Mouse (Mus musculus) liver, postnatal 0 days (tissue): Measurements from ENCODE around the gene Mlycd.
A peak's percentile ranks its signal among the peaks of the same experiment; 100 is the strongest.

Source experiments
- CTCF ChIP-seq: sonication (generic); IDR thresholded peaks from 2 replicates; pipeline ENCODE4 v1.5.1; 2016; ENCODE audit warnings: antibody characterized with exemption, low read depth
- EP300 ChIP-seq: IDR thresholded peaks from 2 replicates; pipeline ENCODE4 v1.6.1; 2016; ENCODE audit warnings: antibody characterized with exemption, low read depth, mild to moderate bottlenecking

DNA sequence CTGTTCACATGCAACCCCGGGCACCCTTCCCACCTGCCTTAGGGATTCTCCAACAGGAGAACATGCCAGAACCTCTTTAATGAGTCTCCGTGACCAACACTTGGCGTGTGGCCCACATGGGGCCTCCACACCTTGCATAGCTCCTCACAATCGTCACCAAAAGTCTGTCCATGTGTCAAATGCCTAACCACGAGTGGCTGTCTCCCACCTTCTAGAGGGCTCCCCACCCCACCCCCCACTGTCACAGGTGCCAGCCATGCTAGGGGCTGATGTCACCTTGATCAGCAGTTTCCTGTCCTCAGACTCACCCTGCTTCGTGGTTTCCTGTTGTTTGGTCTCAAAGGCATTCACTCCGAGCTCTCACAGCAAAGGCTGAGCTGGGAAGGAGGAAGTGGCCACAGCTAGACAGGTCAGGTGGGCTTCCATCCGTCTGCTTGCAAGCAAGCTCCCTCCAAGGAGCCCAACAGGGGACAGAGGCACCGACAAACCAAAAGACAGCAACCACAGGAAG lies 29.0 kb downstream of the Mlycd start:
- TF ChIP-seq CTCF (no peak), EP300 (peak; percentile 70)
